Mouse (Mus musculus): Measurements from ENCODE around the gene Adam10. TPM values are rescaled to one million over a fixed set of nuclear protein-coding genes. Genes with fewer than 3 reads are reported as not detected.

Adam10 gene
- polyA plus RNA-seq, 1 experiment from 2014 or later = 64.7 TPM

DNA sequence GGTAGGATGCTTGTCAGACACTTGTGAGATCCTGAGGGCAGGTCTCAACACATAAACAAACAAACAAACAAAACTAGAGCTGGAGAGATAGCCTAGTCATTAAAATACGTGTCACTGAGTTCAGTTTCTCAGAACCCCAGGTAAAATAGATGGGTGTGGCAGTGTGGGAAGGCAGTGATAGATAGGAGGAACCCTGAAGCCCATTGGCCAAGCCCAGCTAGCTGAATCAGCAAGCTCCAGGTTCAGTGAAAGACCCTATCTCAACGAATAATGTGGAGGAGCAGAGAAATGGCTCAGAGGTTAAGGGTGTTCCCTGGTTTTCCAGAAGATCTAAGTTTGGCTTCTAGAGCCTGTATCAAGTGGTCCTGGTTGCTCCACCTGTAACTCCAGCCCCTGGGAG lies 9.6 kb upstream of the Adam10 start:
- no peaks in the 10 kb centered on the region for H3K9me3 ChIP-seq (ENCODE audit: control insufficient read depth, low read length)
- WGBS = 76% methylated on average over 2 of the region's 2 CpGs
- no peak overlapping the region for H3K27ac ChIP-seq (ENCODE audit: low read depth, low read length)
- H3K4me2 ChIP-seq (ENCODE audit: low read depth) = no peak overlapping the region
- no peaks in the 10 kb centered on the region for H3K27me3 ChIP-seq (ENCODE audit: control insufficient read depth, insufficient read depth, low read length)
- ATAC-seq (ENCODE audit: insufficient read depth, low FRiP score, low TSS enrichment) (no peak), DNase-seq (ENCODE audit: low spot score) (no peak)
- no peak overlapping the region for H3K9ac ChIP-seq (ENCODE audit: low read length)
- no peaks in the 10 kb centered on the region for H3K4me1 ChIP-seq (ENCODE audit: control insufficient read depth, insufficient read depth, low read length)
- H3K36me3 ChIP-seq (ENCODE audit: control insufficient read depth, insufficient read depth, low read length) = no peaks in the 10 kb centered on the region
- H3K4me3 ChIP-seq (ENCODE audit: low read depth, low read length) = no peak overlapping the region

DNA sequence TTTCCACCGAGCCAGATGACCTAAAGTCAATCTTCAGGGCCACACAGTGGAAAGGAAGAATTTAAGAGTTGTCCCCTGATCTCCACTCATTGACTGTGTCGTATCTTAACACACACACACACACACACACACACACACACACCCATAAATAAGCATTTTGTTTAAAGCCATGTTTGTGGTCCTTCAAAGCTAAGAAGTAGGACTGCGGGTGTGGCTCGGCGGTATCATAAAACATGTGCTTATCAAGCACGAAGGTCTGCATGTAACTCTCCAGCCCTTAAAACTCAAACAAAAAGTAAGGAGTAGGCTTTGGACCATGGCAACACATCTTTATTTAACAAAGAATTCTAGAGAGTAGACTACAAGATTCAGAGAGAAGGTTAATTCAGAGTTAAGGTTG lies 8.4 kb upstream of the Adam10 start:
- Histone ChIP-seq H3K27ac (ENCODE audit: low read depth, low read length) (no peak overlapping the region), H3K9ac (ENCODE audit: low read length) (no peak overlapping the region), H3K36me3 (ENCODE audit: control insufficient read depth, insufficient read depth, low read length) (no peaks in the 10 kb centered on the region), H3K9me3 (ENCODE audit: control insufficient read depth, low read length) (no peaks in the 10 kb centered on the region), H3K4me2 (ENCODE audit: low read depth) (no peak overlapping the region), H3K4me3 (ENCODE audit: low read depth, low read length) (no peak overlapping the region), H3K4me1 (ENCODE audit: control insufficient read depth, insufficient read depth, low read length) (no peaks in the 10 kb centered on the region), H3K27me3 (ENCODE audit: control insufficient read depth, insufficient read depth, low read length) (no peaks in the 10 kb centered on the region)
- no peak for ATAC-seq (ENCODE audit: insufficient read depth, low FRiP score, low TSS enrichment)
- WGBS = 92% methylated on average over 6 of the region's 6 CpGs
- no peak for DNase-seq (ENCODE audit: low spot score)

DNA sequence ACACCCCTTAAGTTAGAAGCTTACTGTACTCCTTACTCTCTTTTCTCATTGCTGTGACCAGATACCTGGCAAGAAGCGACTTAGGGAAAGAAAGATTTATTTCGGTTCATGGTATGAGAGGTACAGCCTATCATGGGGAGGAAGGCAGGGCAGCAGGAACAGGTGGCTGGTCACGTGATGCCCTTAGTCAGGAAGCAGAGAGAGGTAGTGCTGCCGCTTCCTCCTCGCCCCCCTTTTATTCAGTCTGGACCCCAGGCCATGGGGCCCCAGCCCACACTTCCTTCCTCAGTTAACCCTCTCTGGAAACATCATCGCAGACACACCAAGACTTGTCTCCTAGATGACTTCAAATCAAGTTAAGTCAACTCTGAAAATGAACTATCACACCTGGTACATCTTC lies 7.5 kb upstream of the Adam10 start:
- Histone ChIP-seq H3K36me3 (ENCODE audit: control insufficient read depth, insufficient read depth, low read length) (no peaks in the 10 kb centered on the region), H3K27me3 (ENCODE audit: control insufficient read depth, insufficient read depth, low read length) (no peaks in the 10 kb centered on the region), H3K9ac (ENCODE audit: low read length) (no peak overlapping the region), H3K4me1 (ENCODE audit: control insufficient read depth, insufficient read depth, low read length) (no peaks in the 10 kb centered on the region), H3K4me2 (ENCODE audit: low read depth) (no peak overlapping the region), H3K27ac (ENCODE audit: low read depth, low read length) (no peak overlapping the region), H3K4me3 (ENCODE audit: low read depth, low read length) (no peak overlapping the region), H3K9me3 (ENCODE audit: control insufficient read depth, low read length) (no peaks in the 10 kb centered on the region)
- 70% methylated on average over 6 of the region's 6 CpGs for WGBS
- ATAC-seq (ENCODE audit: insufficient read depth, low FRiP score, low TSS enrichment) (no peak), DNase-seq (ENCODE audit: low spot score) (no peak)

DNA sequence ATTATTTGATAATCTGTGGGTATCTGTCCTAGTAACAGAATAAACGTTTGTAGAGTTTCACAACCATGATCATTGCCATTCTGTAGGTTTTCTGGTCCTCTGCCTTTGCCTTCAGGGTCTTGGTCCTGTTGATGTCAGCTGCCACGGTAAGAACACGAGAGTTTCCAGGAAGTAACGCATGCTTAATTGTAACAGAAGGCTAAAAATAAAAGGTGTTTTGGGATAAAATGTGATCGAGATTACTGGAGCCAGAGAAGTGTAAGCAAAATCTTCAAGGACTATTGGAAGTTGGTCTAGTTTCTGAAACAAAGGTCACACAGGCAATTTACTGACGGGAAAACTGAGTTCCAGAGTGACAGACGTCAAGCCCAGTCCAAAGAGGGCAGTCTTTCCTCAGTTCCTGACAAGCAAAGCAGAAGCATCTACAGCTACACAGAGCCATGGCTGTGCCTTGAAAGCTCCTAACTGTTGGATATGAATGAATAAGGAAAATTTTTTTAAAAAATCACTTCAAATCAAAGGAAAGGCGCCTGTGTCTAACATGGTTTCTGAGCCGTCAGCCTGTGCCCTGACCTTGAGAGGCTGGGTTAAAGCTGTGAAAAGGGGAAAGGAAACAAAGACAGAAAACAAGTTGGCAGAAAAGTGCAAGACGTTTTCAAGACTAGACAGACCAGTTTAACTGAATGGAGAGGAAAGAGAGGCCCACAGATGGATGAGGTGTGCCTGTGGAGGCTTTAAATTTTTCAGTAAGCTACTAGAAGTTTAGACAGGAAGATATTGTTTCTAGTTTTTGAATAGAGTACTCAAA lies 6.8 kb upstream of the Adam10 start:
- ATAC-seq (ENCODE audit: insufficient read depth, low FRiP score, low TSS enrichment) = no peak
- no peak overlapping the region for H3K27ac ChIP-seq (ENCODE audit: low read depth, low read length)
- no peak overlapping the region for H3K4me2 ChIP-seq (ENCODE audit: low read depth)
- H3K9me3 ChIP-seq (ENCODE audit: control insufficient read depth, low read length) = no peaks in the 10 kb centered on the region
- H3K27me3 ChIP-seq (ENCODE audit: control insufficient read depth, insufficient read depth, low read length) = no peaks in the 10 kb centered on the region
- H3K36me3 ChIP-seq (ENCODE audit: control insufficient read depth, insufficient read depth, low read length) = no peaks in the 10 kb centered on the region
- no peak overlapping the region for H3K9ac ChIP-seq (ENCODE audit: low read length)
- DNase-seq (ENCODE audit: low spot score) = no peak
- 63% methylated on average over 10 of the region's 10 CpGs for WGBS
- no peaks in the 10 kb centered on the region for H3K4me1 ChIP-seq (ENCODE audit: control insufficient read depth, insufficient read depth, low read length)
- no peak overlapping the region for H3K4me3 ChIP-seq (ENCODE audit: low read depth, low read length)

DNA sequence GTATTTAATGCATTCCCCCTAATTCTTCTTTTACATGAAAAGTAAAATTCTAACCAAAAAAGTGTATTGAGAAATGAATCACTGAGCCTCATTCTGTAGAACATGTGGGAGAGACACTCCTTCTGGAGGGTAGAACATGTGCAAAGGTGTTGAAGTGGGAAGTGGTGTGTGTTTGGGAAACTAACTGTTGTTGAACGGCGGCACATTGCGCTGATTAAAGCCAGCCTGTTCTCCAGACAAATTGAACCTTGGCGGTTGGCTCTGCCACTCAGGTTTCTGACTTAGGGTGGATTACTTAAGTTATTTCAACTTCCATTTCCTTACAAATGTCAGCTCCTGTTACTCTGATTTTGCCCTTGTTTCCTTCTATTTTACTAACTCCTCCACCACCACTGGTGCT lies 5.1 kb upstream of the Adam10 start:
- no peak overlapping the region for H3K4me3 ChIP-seq (ENCODE audit: low read depth, low read length)
- DNase-seq (ENCODE audit: low spot score) = no peak
- H3K36me3 ChIP-seq (ENCODE audit: control insufficient read depth, insufficient read depth, low read length) = no peaks in the 10 kb centered on the region
- H3K27ac ChIP-seq (ENCODE audit: low read depth, low read length) = no peak overlapping the region
- WGBS = 80% methylated on average over 4 of the region's 4 CpGs
- H3K9me3 ChIP-seq (ENCODE audit: control insufficient read depth, low read length) = no peaks in the 10 kb centered on the region
- no peak overlapping the region for H3K9ac ChIP-seq (ENCODE audit: low read length)
- H3K4me1 ChIP-seq (ENCODE audit: control insufficient read depth, insufficient read depth, low read length) = no peaks in the 10 kb centered on the region
- H3K27me3 ChIP-seq (ENCODE audit: control insufficient read depth, insufficient read depth, low read length) = no peaks in the 10 kb centered on the region
- H3K4me2 ChIP-seq (ENCODE audit: low read depth) = no peak overlapping the region
- no peak for ATAC-seq (ENCODE audit: insufficient read depth, low FRiP score, low TSS enrichment)

DNA sequence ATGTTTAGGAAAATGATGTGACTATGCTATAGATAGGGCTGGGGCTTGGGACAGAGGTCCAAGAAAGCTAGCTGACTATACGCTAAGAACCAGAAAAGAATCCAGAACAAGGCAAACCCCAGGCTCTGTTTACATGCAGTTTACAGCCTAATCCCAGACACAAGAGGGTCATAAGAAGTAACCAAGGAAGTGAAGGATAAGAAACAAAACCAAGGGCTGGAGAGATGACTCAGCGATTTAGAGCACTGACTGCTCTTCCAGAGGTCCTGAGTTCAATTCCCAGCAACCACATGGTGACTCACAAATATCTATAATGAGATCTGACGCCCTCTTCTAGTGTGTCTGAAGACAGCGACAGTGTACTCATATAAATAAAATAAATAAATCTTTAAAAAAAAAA lies 3.7 kb upstream of the Adam10 start:
- DNase-seq (ENCODE audit: low spot score) = no peak

DNA sequence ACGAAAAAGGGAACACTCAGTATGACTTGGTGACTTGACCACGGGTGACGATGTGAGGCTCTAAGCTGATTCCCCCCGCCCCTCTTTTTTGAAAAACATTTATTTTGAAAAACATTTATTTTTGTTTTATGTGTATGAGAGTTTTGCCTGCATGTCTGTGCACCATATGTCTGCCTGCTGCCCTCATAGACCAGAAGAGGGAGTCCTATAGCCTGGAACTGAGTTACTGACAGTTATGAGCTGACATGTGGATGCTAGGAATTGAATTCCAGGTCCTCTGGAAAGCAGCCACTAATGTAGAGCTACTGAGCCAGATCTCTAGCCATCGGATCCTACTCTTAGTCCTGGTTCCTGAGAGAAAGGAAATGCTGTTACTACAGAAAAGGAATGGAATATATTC lies 2.8 kb upstream of the Adam10 start:
- ATAC-seq (ENCODE audit: insufficient read depth, low FRiP score, low TSS enrichment) (no peak), DNase-seq (ENCODE audit: low spot score) (no peak)
- no peak overlapping the region for H3K4me2 ChIP-seq (ENCODE audit: low read depth)
- no peak overlapping the region for H3K4me3 ChIP-seq (ENCODE audit: low read depth, low read length)
- no peaks in the 10 kb centered on the region for H3K9me3 ChIP-seq (ENCODE audit: control insufficient read depth, low read length)
- no peak overlapping the region for H3K27ac ChIP-seq (ENCODE audit: low read depth, low read length)
- no peaks in the 10 kb centered on the region for H3K4me1 ChIP-seq (ENCODE audit: control insufficient read depth, insufficient read depth, low read length)
- 89% methylated on average over 5 of the region's 5 CpGs for WGBS
- no peaks in the 10 kb centered on the region for H3K36me3 ChIP-seq (ENCODE audit: control insufficient read depth, insufficient read depth, low read length)
- H3K9ac ChIP-seq (ENCODE audit: low read length) = no peak overlapping the region
- H3K27me3 ChIP-seq (ENCODE audit: control insufficient read depth, insufficient read depth, low read length) = no peaks in the 10 kb centered on the region

More for the DNA sequence above, 3.7 kb upstream of the Adam10 start:
- H3K9ac ChIP-seq (ENCODE audit: low read length) = no peak overlapping the region
- H3K27me3 ChIP-seq (ENCODE audit: control insufficient read depth, insufficient read depth, low read length) = no peaks in the 10 kb centered on the region
- H3K36me3 ChIP-seq (ENCODE audit: control insufficient read depth, insufficient read depth, low read length) = no peaks in the 10 kb centered on the region
- H3K27ac ChIP-seq (ENCODE audit: low read depth, low read length) = no peak overlapping the region
- H3K4me2 ChIP-seq (ENCODE audit: low read depth) = no peak overlapping the region
- 77% methylated on average over 4 of the region's 4 CpGs for WGBS
- no peak for ATAC-seq (ENCODE audit: insufficient read depth, low FRiP score, low TSS enrichment)
- no peaks in the 10 kb centered on the region for H3K9me3 ChIP-seq (ENCODE audit: control insufficient read depth, low read length)
- no peak overlapping the region for H3K4me3 ChIP-seq (ENCODE audit: low read depth, low read length)
- H3K4me1 ChIP-seq (ENCODE audit: control insufficient read depth, insufficient read depth, low read length) = no peaks in the 10 kb centered on the region

DNA sequence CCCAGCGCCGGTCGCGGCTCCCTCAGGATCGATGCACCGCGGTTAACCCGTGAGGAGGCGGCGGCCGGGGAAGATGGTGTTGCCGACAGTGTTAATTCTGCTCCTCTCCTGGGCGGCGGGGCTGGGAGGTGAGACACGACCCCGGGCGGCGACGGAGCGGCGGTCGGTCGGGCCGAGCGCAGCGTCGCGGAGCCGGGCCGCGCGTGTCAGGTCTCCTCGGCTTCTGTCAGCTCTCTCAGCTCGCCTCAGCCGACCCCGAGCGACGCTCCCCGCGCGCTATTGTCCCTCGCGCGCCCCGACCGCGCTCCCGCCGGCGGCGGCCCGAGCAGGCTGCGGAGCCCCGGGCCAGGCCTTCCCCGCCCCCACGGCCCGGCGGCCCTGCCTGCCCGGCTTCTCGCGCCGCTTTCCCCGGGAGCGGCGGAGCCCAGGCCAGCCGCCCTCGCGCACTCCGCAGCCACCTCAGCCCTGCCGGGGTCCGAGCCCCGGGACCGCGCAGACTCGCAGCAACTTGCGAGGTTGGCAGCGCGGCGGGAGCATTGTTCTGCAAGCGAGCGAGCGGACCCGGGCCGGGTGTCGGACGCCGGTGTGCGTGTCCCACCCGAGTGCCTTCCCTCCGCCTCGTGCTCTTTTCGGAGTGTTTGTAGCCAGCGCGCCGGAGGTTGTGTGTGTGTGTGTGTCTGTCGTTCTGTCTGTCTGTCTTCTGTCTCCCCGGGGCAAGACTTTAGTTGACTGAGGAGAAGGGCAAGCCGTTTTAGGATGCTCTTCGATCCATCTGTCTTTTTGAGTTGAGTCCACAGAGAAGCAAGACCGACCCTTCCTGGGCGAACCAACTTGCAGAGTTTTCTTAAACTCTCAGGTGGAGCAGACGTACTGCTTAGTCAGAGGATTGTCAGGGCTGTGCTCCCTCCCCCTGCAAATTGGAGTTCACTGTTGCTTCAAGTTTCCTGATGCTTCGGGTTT lies 615 bp downstream of the Adam10 start:
- H3K36me3 ChIP-seq (ENCODE audit: control insufficient read depth, insufficient read depth, low read length) = no peaks in the 10 kb centered on the region
- no peaks in the 10 kb centered on the region for H3K27me3 ChIP-seq (ENCODE audit: control insufficient read depth, insufficient read depth, low read length)
- peak overlapping the region; percentile 98 for H3K27ac ChIP-seq (ENCODE audit: low read depth, low read length)
- DNase-seq (ENCODE audit: low spot score) (peak; percentile 71), ATAC-seq (ENCODE audit: insufficient read depth, low FRiP score, low TSS enrichment) (peak; percentile 76)
- H3K4me1 ChIP-seq (ENCODE audit: control insufficient read depth, insufficient read depth, low read length) = peaks cover 7% of the 10 kb centered on the region
- H3K9ac ChIP-seq (ENCODE audit: low read length) = peak overlapping the region; percentile 97
- no peaks in the 10 kb centered on the region for H3K9me3 ChIP-seq (ENCODE audit: control insufficient read depth, low read length)
- under 1% methylated on average over 92 of the region's 103 CpGs for WGBS
- peak overlapping the region; percentile 65 for H3K4me2 ChIP-seq (ENCODE audit: low read depth)
- H3K4me3 ChIP-seq (ENCODE audit: low read depth, low read length) = peak overlapping the region; percentile 93
